Mouse (Mus musculus): ENCODE data around the gene Myo10. TPM values are rescaled to one million over a fixed set of nuclear protein-coding genes. Genes with fewer than 3 reads are reported as not detected.

Myo10 gene
- polyA plus RNA-seq, 1 experiment from 2014 or later, result 39.8 TPM

- 49% methylated on average over 4 of the region's 4 CpGs for WGBS
- Histone ChIP-seq H3K9ac (no peak overlapping the region), H3K27ac (no peak overlapping the region), H3K27me3 (no peaks in the 10 kb centered on the region), H3K36me3 (no peaks in the 10 kb centered on the region), H3K4me2 (replicated peaks) (no peak overlapping the region), H3K4me1 (peaks cover 20% of the 10 kb centered on the region), H3K4me3 (no peak overlapping the region), H3K9me3 (no peaks in the 10 kb centered on the region)
- no peak for ATAC-seq (ENCODE audit: insufficient number of reproducible peaks, insufficient read depth, low FRiP score, low TSS enrichment)
These were observed 1.8 kb upstream of the Myo10 start for GRCm38 (mm10) chr15:25620560-25620959.

- H3K36me3 ChIP-seq, result no peaks in the 10 kb centered on the region
- H3K9ac ChIP-seq, result no peak overlapping the region; the same call in 1 of the 2 replicates
- no peaks in the 10 kb centered on the region for H3K9me3 ChIP-seq
- H3K4me3 ChIP-seq, result peak overlapping the region; percentile 73
- ATAC-seq (ENCODE audit: insufficient number of reproducible peaks, insufficient read depth, low FRiP score, low TSS enrichment), result no peak
- 4% methylated on average over 20 of the region's 20 CpGs for WGBS
- no peaks in the 10 kb centered on the region for H3K27me3 ChIP-seq
- H3K27ac ChIP-seq, result no peak overlapping the region
- H3K4me2 ChIP-seq (replicated peaks), result peak overlapping the region; percentile 68
- H3K4me1 ChIP-seq, result peaks cover 26% of the 10 kb centered on the region
These were observed 750 bp upstream of the Myo10 start for GRCm38 (mm10) chr15:25621351-25622199.

GRCm38 (mm10) chr15:25622867-25623471 is 644 bp downstream of the Myo10 start:
- Histone ChIP-seq H3K27ac (peak overlapping the region; percentile 88), H3K9me3 (no peaks in the 10 kb centered on the region), H3K27me3 (no peaks in the 10 kb centered on the region), H3K4me1 (peaks cover 26% of the 10 kb centered on the region), H3K4me3 (peak overlapping the region; percentile 73), H3K36me3 (no peaks in the 10 kb centered on the region), H3K4me2 (replicated peaks) (peak overlapping the region; percentile 68), H3K9ac (peak overlapping the region; percentile 82)
- WGBS, result under 1% methylated on average over 57 of the region's 61 CpGs
- 0 out of 2 replicates have a peak, but pooled peaks have one; percentile 2 for ATAC-seq (ENCODE audit: insufficient number of reproducible peaks, insufficient read depth, low FRiP score, low TSS enrichment)

GRCm38 (mm10) chr15:25623556-25624180 is 1.3 kb downstream of the Myo10 start:
- Histone ChIP-seq H3K4me1 (peaks cover 26% of the 10 kb centered on the region), H3K9me3 (no peaks in the 10 kb centered on the region), H3K4me2 (replicated peaks) (peak overlapping the region; percentile 68), H3K27ac (peak overlapping the region; percentile 88), H3K36me3 (no peaks in the 10 kb centered on the region), H3K9ac (peak overlapping the region; percentile 82), H3K4me3 (peak overlapping the region; percentile 73), H3K27me3 (no peaks in the 10 kb centered on the region)
- no peak for ATAC-seq (ENCODE audit: insufficient number of reproducible peaks, insufficient read depth, low FRiP score, low TSS enrichment)
- WGBS, result 6% methylated on average over 9 of the region's 9 CpGs

- WGBS, result 42% methylated on average over 3 of the region's 3 CpGs
- ATAC-seq (ENCODE audit: insufficient number of reproducible peaks, insufficient read depth, low FRiP score, low TSS enrichment), result no peak
- Histone ChIP-seq H3K4me3 (peak overlapping the region; percentile 73), H3K36me3 (no peaks in the 10 kb centered on the region), H3K4me2 (replicated peaks) (peak overlapping the region; percentile 68), H3K27ac (no peak overlapping the region), H3K9me3 (no peaks in the 10 kb centered on the region), H3K27me3 (no peaks in the 10 kb centered on the region), H3K9ac (no peak overlapping the region), H3K4me1 (peaks cover 26% of the 10 kb centered on the region)
These were observed 1.9 kb downstream of the Myo10 start for GRCm38 (mm10) chr15:25624263-25624662.

GRCm38 (mm10) chr15:25625471-25625870 is 3.1 kb downstream of the Myo10 start:
- no peaks in the 10 kb centered on the region for H3K36me3 ChIP-seq
- no peaks in the 10 kb centered on the region for H3K9me3 ChIP-seq
- no peak overlapping the region for H3K4me3 ChIP-seq
- H3K27ac ChIP-seq, result peak overlapping the region; percentile 30; the same call in 1 of the 2 replicates
- peak overlapping the region; percentile 68 for H3K4me2 ChIP-seq (replicated peaks)
- H3K4me1 ChIP-seq, result peaks cover 26% of the 10 kb centered on the region
- WGBS, result 33% methylated on average over 4 of the region's 4 CpGs
- no peaks in the 10 kb centered on the region for H3K27me3 ChIP-seq
- no peak overlapping the region for H3K9ac ChIP-seq
- ATAC-seq (ENCODE audit: insufficient number of reproducible peaks, insufficient read depth, low FRiP score, low TSS enrichment), result no peak

- 81% methylated on average over 7 of the region's 7 CpGs for WGBS
- H3K4me2 ChIP-seq (replicated peaks), result no peak overlapping the region
- no peak overlapping the region for H3K27ac ChIP-seq
- no peaks in the 10 kb centered on the region for H3K9me3 ChIP-seq
- no peak for ATAC-seq (ENCODE audit: insufficient number of reproducible peaks, insufficient read depth, low FRiP score, low TSS enrichment)
- H3K4me1 ChIP-seq, result peaks cover 35% of the 10 kb centered on the region
- no peaks in the 10 kb centered on the region for H3K27me3 ChIP-seq
- H3K4me3 ChIP-seq, result no peak overlapping the region
- H3K9ac ChIP-seq, result no peak overlapping the region
- no peaks in the 10 kb centered on the region for H3K36me3 ChIP-seq
These were observed 4.7 kb downstream of the Myo10 start for GRCm38 (mm10) chr15:25627012-25627411.

GRCm38 (mm10) chr15:25628251-25628650 is 5.9 kb downstream of the Myo10 start:
- 78% methylated on average over 2 of the region's 2 CpGs for WGBS

GRCm38 (mm10) chr15:25630716-25631115 is 8.4 kb downstream of the Myo10 start:
- no peak for ATAC-seq (ENCODE audit: insufficient number of reproducible peaks, insufficient read depth, low FRiP score, low TSS enrichment)
- Histone ChIP-seq H3K27ac (no peak overlapping the region), H3K4me3 (no peak overlapping the region), H3K4me2 (replicated peaks) (no peak overlapping the region), H3K9me3 (no peaks in the 10 kb centered on the region), H3K9ac (no peak overlapping the region), H3K27me3 (no peaks in the 10 kb centered on the region), H3K4me1 (peaks cover 35% of the 10 kb centered on the region), H3K36me3 (no peaks in the 10 kb centered on the region)
- 64% methylated on average over 9 of the region's 9 CpGs for WGBS

More at GRCm38 (mm10) chr15:25628251-25628650, 5.9 kb downstream of the Myo10 start:
- no peak overlapping the region for H3K4me2 ChIP-seq (replicated peaks)
- H3K9ac ChIP-seq, result no peak overlapping the region
- no peak for ATAC-seq (ENCODE audit: insufficient number of reproducible peaks, insufficient read depth, low FRiP score, low TSS enrichment)
- no peaks in the 10 kb centered on the region for H3K27me3 ChIP-seq
- no peak overlapping the region for H3K4me3 ChIP-seq
- peaks cover 44% of the 10 kb centered on the region for H3K4me1 ChIP-seq
- no peak overlapping the region for H3K27ac ChIP-seq
- no peaks in the 10 kb centered on the region for H3K9me3 ChIP-seq
- H3K36me3 ChIP-seq, result no peaks in the 10 kb centered on the region

- no peaks in the 10 kb centered on the region for H3K27me3 ChIP-seq
- H3K27ac ChIP-seq, result no peak overlapping the region
- H3K9me3 ChIP-seq, result no peaks in the 10 kb centered on the region
- no peak for ATAC-seq (ENCODE audit: insufficient number of reproducible peaks, insufficient read depth, low FRiP score, low TSS enrichment)
- H3K9ac ChIP-seq, result no peak overlapping the region
- H3K4me2 ChIP-seq (replicated peaks), result no peak overlapping the region
- peaks cover 36% of the 10 kb centered on the region for H3K4me1 ChIP-seq
- 69% methylated on average over 6 of the region's 6 CpGs for WGBS
- no peaks in the 10 kb centered on the region for H3K36me3 ChIP-seq
- H3K4me3 ChIP-seq, result no peak overlapping the region
These were observed 9.0 kb downstream of the Myo10 start for GRCm38 (mm10) chr15:25631332-25631731.

GRCm38 (mm10) chr15:25632902-25633301 is 10.6 kb downstream of the Myo10 start:
- H3K4me3 ChIP-seq, result no peak overlapping the region
- 0 out of 2 replicates have a peak, but pooled peaks have one; percentile 18 for ATAC-seq (ENCODE audit: insufficient number of reproducible peaks, insufficient read depth, low FRiP score, low TSS enrichment)
- no peaks in the 10 kb centered on the region for H3K27me3 ChIP-seq
- H3K4me1 ChIP-seq, result peaks cover 40% of the 10 kb centered on the region
- no peak overlapping the region for H3K27ac ChIP-seq
- 87% methylated on average over 11 of the region's 11 CpGs for WGBS
- no peak overlapping the region for H3K9ac ChIP-seq
- H3K9me3 ChIP-seq, result no peaks in the 10 kb centered on the region
- H3K4me2 ChIP-seq (replicated peaks), result no peak overlapping the region
- H3K36me3 ChIP-seq, result no peaks in the 10 kb centered on the region

All from embryonic facial prominence, embryonic 12.5 days (tissue).